Mouse (Mus musculus) hindbrain, embryonic 16.5 days (tissue): ENCODE results near the gene Slc17a2. TPM values are rescaled to one million over a fixed set of nuclear protein-coding genes. Genes with fewer than 3 reads are reported as not detected.

Source experiments
- ATAC-seq: fragments of 200-750 bp; cut with Nextera tagmentation; 2 replicates; pipeline ENCODE4 v1.8.0; 2017; ENCODE audit warnings: moderate TSS enrichment, moderate library complexity
- H3K27ac ChIP-seq: fragments of 300-500 bp; sonication (generic); 2 replicates; pipeline ENCODE4 v1.5.1; 2014; ENCODE audit warnings: low read depth, mild to moderate bottlenecking, control low read depth, low read length, moderate library complexity
- H3K27me3 ChIP-seq: fragments of 300-500 bp; sonication (generic); replicated peaks from 2 replicates; pipeline ENCODE4 v1.6.1; 2014; ENCODE audit warnings: low read length; ENCODE audit not compliant: control insufficient read depth, insufficient read depth
- H3K36me3 ChIP-seq: fragments of 300-500 bp; sonication (generic); 2 replicates; pipeline ENCODE4 v1.6.1; 2014; ENCODE audit warnings: mild to moderate bottlenecking, low read length, moderate library complexity, mixed read lengths; ENCODE audit not compliant: control insufficient read depth, insufficient read depth
- H3K4me1 ChIP-seq: fragments of 300-500 bp; sonication (generic); 2 replicates; pipeline ENCODE4 v1.6.1; 2014; ENCODE audit warnings: low read depth, low read length; ENCODE audit not compliant: control insufficient read depth, insufficient read depth
- H3K4me2 ChIP-seq: fragments of 300-500 bp; sonication (generic); 2 replicates; pipeline ENCODE4 v1.6.1; 2014; ENCODE audit warnings: mild to moderate bottlenecking, low read length, control low read depth, moderate library complexity
- H3K4me3 ChIP-seq: fragments of 300-500 bp; sonication (generic); 2 replicates; pipeline ENCODE4 v1.5.1; 2014; ENCODE audit warnings: mild to moderate bottlenecking, low read length, control low read depth, moderate library complexity
- H3K9ac ChIP-seq: fragments of 300-500 bp; sonication (generic); 2 replicates; pipeline ENCODE4 v1.6.1; 2014; ENCODE audit warnings: low read depth, mild to moderate bottlenecking, control low read depth, low read length, moderate library complexity
- H3K9me3 ChIP-seq: fragments of 300-500 bp; sonication (generic); 2 replicates; pipeline ENCODE4 v1.6.1; 2014; ENCODE audit warnings: mild to moderate bottlenecking, low read length, moderate library complexity; ENCODE audit not compliant: control insufficient read depth
- WGBS: fragments of 180-500 bp; shearing (Covaris S2); extraction: QIAGEN DNeasy Blood & Tissue Kit; methylation state at CpG from one replicate; pipeline ENCODE4 v1.1.7; 2014; 5-methylcytosine and 5-hydroxymethylcytosine counted together
- polyA plus RNA-seq: library from polyadenylated mRNA; unstranded; fragments of >200 nt; fragmentation: Nextera tagmentation; extraction: Ambion mirVana; gene quantifications from 2 replicates; pipeline ENCODE4 v1.2.1, GENCODE M21; 2015

The Slc17a2 gene
- polyA plus RNA-seq, 1 experiment from 2014 or later, result not detected

DNA sequence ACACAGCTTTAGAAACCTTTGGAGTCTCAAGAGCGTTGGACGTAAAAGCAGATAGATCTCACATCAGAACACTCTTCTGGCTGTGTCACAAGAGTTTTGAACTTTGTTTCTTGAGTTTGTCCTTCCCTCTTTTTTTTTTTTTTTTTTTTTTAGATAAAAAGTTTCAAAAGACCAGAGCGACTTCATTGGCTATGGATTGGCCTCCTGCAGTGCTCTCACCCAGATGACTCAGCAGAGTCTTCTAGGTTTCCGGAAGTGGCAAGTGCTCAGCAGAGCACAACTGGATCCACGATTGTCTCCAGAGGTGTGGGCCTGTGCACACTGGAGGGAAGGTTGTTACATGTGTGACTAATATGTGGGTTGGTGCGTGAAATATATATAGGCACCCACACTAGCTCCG lies 28.5 kb upstream of the Slc17a2 start:
- H3K36me3 ChIP-seq, result no peaks in the 10 kb centered on the region
- WGBS, result 94% methylated on average over 7 of the region's 7 CpGs

DNA sequence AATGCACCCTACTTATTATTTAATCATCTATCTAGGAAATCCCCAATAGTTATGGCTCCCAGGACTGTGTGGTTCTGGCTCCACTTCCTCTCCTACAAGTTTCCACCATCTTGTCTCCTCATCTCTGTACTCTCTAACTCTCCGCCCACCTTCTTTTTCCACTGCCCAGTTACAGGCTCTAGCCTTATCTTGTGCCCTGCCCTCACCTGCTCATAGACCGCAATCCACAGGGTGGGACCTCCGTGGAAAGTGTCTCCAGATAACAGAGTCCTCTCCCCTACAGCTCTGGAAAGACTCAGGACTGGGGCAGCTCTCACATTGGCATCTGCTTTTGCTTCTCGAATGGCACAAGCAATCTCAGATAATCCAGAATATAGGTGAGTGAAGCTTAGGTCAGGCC lies 27.8 kb upstream of the Slc17a2 start:
- Histone ChIP-seq H3K4me2 (no peak overlapping the region), H3K9me3 (no peaks in the 10 kb centered on the region), H3K36me3 (no peaks in the 10 kb centered on the region), H3K27ac (no peak overlapping the region), H3K27me3 (no peaks in the 10 kb centered on the region), H3K9ac (no peak overlapping the region), H3K4me1 (no peaks in the 10 kb centered on the region), H3K4me3 (no peak overlapping the region)
- no peak for ATAC-seq
- WGBS, result 93% methylated on average over 4 of the region's 4 CpGs

More for the DNA sequence above, 28.5 kb upstream of the Slc17a2 start:
- Histone ChIP-seq H3K27me3 (no peaks in the 10 kb centered on the region), H3K27ac (no peak overlapping the region), H3K9me3 (no peaks in the 10 kb centered on the region), H3K4me1 (no peaks in the 10 kb centered on the region), H3K4me3 (no peak overlapping the region), H3K4me2 (no peak overlapping the region), H3K9ac (no peak overlapping the region)
- ATAC-seq, result no peak

DNA sequence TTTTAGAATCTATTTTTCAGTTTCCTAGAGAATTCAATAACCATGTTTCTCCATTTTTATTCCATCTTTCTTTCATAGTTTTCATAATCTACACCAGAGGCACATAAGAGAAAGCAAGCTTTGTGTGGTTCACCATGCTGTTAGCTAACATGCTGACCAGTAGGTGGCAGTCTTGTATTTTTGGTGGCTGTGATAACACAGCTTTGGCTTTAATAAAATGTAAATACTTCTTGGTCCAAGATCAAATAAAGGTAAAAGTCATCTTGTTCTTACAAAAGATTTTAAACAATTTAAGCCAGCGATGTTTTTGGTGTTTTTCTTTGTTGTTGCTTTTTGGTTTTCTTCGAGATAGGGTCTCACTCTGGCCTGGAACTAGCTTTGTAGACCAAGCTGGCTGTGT lies 14.3 kb upstream of the Slc17a2 start:
- Histone ChIP-seq H3K27me3 (no peaks in the 10 kb centered on the region), H3K36me3 (no peaks in the 10 kb centered on the region), H3K9ac (no peak overlapping the region), H3K4me3 (no peak overlapping the region), H3K4me2 (no peak overlapping the region), H3K9me3 (no peaks in the 10 kb centered on the region), H3K4me1 (no peaks in the 10 kb centered on the region), H3K27ac (no peak overlapping the region)
- ATAC-seq, result peak; percentile 73; the same call in 1 of the 2 replicates
- 44% methylated on average over 2 of the region's 2 CpGs for WGBS

DNA sequence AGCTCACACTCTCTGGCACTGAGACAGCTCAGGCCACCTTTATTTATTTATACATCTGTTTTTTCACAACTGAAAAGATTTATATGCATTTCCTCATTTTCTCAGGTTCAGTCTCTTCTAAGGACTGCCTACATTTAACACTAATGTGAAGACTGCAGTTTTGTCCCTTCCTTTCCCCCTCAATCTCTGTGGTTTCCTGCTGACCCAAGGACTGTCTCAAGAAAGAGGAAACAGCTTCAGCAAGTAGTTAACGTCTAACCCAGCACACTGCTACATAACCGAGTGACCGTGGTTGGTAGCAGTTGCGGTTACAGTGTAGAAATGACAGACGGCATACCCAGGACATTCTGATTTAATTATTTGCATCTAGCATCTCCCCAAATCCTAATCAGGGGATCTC lies 7.4 kb upstream of the Slc17a2 start:
- no peak for ATAC-seq
- H3K27ac ChIP-seq, result no peak overlapping the region
- H3K4me3 ChIP-seq, result no peak overlapping the region
- no peaks in the 10 kb centered on the region for H3K4me1 ChIP-seq
- H3K9ac ChIP-seq, result no peak overlapping the region
- no peaks in the 10 kb centered on the region for H3K9me3 ChIP-seq
- H3K27me3 ChIP-seq, result no peaks in the 10 kb centered on the region
- H3K4me2 ChIP-seq, result no peak overlapping the region
- no peaks in the 10 kb centered on the region for H3K36me3 ChIP-seq
- WGBS, result 84% methylated on average over 5 of the region's 5 CpGs

DNA sequence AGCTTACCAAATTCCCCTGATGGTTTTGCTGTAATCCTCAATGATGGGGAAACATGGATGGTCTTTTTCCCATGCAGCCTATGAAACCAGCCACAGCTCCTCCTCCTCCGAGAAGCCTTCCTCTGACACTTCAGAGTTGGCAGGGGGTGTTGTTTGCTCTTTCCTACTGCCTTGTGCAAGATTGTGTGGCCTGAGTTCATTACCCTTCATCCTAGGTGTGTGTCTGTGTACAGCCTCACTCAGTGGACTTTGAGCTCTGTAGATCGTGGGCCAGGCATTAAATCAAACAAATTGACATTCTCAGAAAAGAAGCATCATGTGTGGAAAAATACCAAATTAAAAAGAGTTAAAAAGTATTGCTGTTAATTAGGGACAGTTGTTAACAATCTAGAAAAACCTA lies 2.3 kb upstream of the Slc17a2 start:
- no peak for ATAC-seq
- WGBS, result 87% methylated on average over 2 of the region's 2 CpGs
- no peak overlapping the region for H3K4me2 ChIP-seq

DNA sequence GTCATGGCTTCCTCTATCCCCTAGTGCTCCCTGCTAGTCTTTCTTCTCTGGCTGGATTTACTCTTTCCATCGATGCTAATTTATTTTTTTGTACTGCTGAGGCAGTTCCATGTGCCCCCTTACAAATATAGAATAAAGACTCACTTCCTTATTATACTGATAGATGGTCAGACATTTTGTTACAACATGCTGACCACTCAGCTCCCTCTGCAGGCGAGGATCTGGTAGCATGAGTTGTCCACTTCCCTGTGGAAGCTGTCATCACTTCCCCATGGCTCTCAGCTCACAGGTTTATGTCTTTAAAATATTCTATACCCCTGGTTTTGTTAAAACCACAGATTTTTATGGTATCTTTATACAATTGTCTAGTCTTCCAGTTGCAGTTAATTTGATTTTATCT lies 9.4 kb downstream of the Slc17a2 start:
- Histone ChIP-seq H3K4me3 (no peak overlapping the region), H3K27me3 (no peaks in the 10 kb centered on the region), H3K36me3 (no peaks in the 10 kb centered on the region), H3K9me3 (no peaks in the 10 kb centered on the region), H3K4me2 (no peak overlapping the region), H3K27ac (no peak overlapping the region), H3K9ac (no peak overlapping the region), H3K4me1 (no peaks in the 10 kb centered on the region)
- WGBS, result 75% methylated on average over 2 of the region's 2 CpGs
- ATAC-seq, result no peak

More for the DNA sequence above, 2.3 kb upstream of the Slc17a2 start:
- Histone ChIP-seq H3K4me1 (no peaks in the 10 kb centered on the region), H3K4me3 (no peak overlapping the region), H3K36me3 (no peaks in the 10 kb centered on the region), H3K9ac (no peak overlapping the region), H3K27ac (no peak overlapping the region), H3K27me3 (no peaks in the 10 kb centered on the region), H3K9me3 (no peaks in the 10 kb centered on the region)

DNA sequence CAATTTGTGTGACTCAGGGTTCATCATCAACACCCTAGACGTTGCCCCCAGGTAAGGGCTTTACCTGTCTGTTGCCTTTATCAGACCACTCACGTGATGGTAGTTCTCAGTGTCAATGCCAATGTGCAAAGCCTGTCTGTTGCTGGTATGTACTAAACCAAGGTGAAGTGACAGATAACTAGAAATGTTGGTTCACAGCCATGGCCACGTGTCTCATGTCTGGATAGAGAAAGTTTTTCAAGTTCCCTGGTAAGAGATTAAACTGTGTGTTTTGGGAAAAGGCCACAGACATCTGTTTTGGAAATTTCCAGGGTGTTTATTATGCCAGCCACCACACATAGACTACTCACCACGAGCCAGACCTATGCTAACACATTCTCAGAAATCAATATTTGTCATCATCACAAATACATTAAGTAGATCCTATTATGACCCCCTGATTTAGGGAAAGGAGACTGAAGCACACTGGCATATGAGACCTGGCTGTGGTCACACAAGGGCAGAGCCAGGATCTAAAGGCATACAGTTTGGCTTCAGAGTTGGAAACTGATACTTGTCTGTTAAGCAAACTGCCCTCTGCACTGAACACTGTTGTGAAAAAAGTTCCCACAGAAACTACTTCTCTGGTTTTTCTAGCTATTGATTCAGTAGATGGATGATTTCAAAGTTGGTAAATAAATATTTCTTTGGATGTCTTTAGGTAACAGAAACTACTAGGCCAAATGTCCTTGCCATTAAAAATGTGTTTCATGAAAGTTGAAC lies 13.6 kb downstream of the Slc17a2 start:
- Histone ChIP-seq H3K9ac (no peak overlapping the region), H3K27me3 (no peaks in the 10 kb centered on the region), H3K9me3 (no peaks in the 10 kb centered on the region), H3K4me2 (no peak overlapping the region), H3K4me1 (no peaks in the 10 kb centered on the region), H3K4me3 (no peak overlapping the region), H3K36me3 (no peaks in the 10 kb centered on the region), H3K27ac (no peak overlapping the region)
- WGBS, result 78% methylated on average over 4 of the region's 4 CpGs
- no peak for ATAC-seq

DNA sequence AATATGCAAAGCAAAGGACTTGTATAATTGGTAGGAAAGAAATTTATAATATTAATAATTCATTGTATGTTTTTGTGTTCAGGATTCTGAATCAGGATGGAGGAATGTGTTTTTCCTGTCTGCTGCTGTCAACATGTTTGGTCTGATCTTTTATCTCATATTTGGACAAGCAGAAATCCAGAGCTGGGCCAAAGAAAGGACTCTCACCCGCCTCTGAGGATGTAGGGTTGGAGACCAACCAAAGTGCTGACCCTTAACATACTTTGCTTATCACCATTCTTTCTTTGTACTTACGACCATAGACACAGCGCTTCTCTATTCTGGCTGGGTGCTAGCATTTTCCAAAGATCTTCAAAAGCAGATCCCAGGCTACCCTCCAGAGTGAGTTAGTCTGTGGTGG lies 15.4 kb downstream of the Slc17a2 start:
- H3K27ac ChIP-seq, result no peak overlapping the region
- H3K9me3 ChIP-seq, result no peaks in the 10 kb centered on the region
- no peaks in the 10 kb centered on the region for H3K27me3 ChIP-seq
- H3K36me3 ChIP-seq, result no peaks in the 10 kb centered on the region
- H3K4me1 ChIP-seq, result no peaks in the 10 kb centered on the region
- H3K9ac ChIP-seq, result no peak overlapping the region
- no peak overlapping the region for H3K4me2 ChIP-seq
- whole genome bisulfite sequencing, result 88% methylated on average over 3 of the region's 3 CpGs
- no peak for ATAC-seq
- H3K4me3 ChIP-seq, result no peak overlapping the region

DNA sequence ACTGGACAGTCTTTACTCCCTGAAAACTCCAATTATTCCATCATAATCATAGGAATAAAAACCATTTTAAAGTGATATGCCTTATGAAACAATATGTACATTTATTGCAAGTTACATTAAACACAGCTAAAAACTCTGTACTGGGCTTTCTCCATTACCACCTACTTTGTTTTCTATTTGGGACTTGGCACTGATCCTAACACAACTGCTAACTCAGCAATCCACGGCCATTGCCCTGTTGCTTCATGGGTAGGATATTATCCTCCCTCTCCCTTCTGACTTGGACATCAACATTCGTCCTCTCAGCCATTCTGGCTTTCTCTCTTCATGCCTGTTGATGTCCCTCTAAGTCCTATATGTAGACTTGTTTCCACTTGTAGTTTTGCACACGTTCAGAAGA lies 19.8 kb downstream of the Slc17a2 start:
- 77% methylated on average over 3 of the region's 3 CpGs for WGBS
- no peak overlapping the region for H3K4me2 ChIP-seq

More for the DNA sequence above, 19.8 kb downstream of the Slc17a2 start:
- Histone ChIP-seq H3K27ac (no peak overlapping the region), H3K4me3 (no peak overlapping the region), H3K4me1 (no peaks in the 10 kb centered on the region), H3K27me3 (no peaks in the 10 kb centered on the region), H3K9me3 (no peaks in the 10 kb centered on the region), H3K9ac (no peak overlapping the region), H3K36me3 (no peaks in the 10 kb centered on the region)
- ATAC-seq, result no peak
